Mouse (Mus musculus) forebrain, embryonic 11.5 days (tissue): ENCODE measurements around the gene Ugt1a9. TPM values are rescaled to one million over a fixed set of nuclear protein-coding genes. Genes with fewer than 3 reads are reported as not detected.

Experiments used
- ATAC-seq: fragments of 200-750 bp; cut with Nextera tagmentation; replicated peaks from 2 replicates; pipeline ENCODE4 v1.8.0; 2017; ENCODE audit warnings: moderate TSS enrichment; ENCODE audit not compliant: low FRiP score
- DNase-seq: peaks from one replicate; pipeline ENCODE4 v3.0.0-alpha.2; 2017; ENCODE audit warnings: low spot score
- H3K27ac ChIP-seq: fragments of 300-500 bp; sonication (generic); 2 replicates; pipeline ENCODE4 v1.5.1; 2014; ENCODE audit warnings: low read depth, low read length
- H3K27me3 ChIP-seq: fragments of 300-500 bp; sonication (generic); 2 replicates; pipeline ENCODE4 v1.6.1; 2014; ENCODE audit warnings: mild to moderate bottlenecking, low read length, mixed read lengths; ENCODE audit not compliant: control insufficient read depth, insufficient read depth
- H3K36me3 ChIP-seq: fragments of 300-500 bp; sonication (generic); 2 replicates; pipeline ENCODE4 v1.6.1; 2014; ENCODE audit warnings: mild to moderate bottlenecking, low read length, moderate library complexity, mixed read lengths; ENCODE audit not compliant: control insufficient read depth, insufficient read depth
- H3K4me1 ChIP-seq: fragments of 300-500 bp; sonication (generic); replicated peaks from 2 replicates; pipeline ENCODE4 v1.6.1; 2014; ENCODE audit warnings: low read length, mixed read lengths; ENCODE audit not compliant: control insufficient read depth, insufficient read depth
- H3K4me2 ChIP-seq: fragments of 300-500 bp; sonication (generic); 2 replicates; pipeline ENCODE4 v1.6.1; 2014; ENCODE audit warnings: low read depth, mild to moderate bottlenecking, low read length, moderate library complexity, mixed read lengths; ENCODE audit not compliant: severe bottlenecking
- H3K4me3 ChIP-seq: fragments of 300-500 bp; sonication (generic); 2 replicates; pipeline ENCODE4 v1.5.1; 2014; ENCODE audit warnings: low read depth, low read length
- H3K9ac ChIP-seq: fragments of 300-500 bp; sonication (generic); 2 replicates; pipeline ENCODE4 v1.6.1; 2014; ENCODE audit warnings: low read length
- H3K9me3 ChIP-seq: fragments of 300-500 bp; sonication (generic); 2 replicates; pipeline ENCODE4 v1.6.1; 2016; ENCODE audit warnings: low read length, mixed read lengths; ENCODE audit not compliant: control insufficient read depth
- WGBS: fragments of 180-500 bp; shearing (Covaris S2); extraction: QIAGEN DNeasy Blood & Tissue Kit; methylation state at CpG from one replicate; pipeline ENCODE4 v1.1.7; 2014; 5-methylcytosine and 5-hydroxymethylcytosine counted together
- polyA plus RNA-seq: library from polyadenylated mRNA; unstranded; fragments of >200 nt; fragmentation: Nextera tagmentation; extraction: Ambion mirVana; gene quantifications from 2 replicates; pipeline ENCODE4 v1.2.1, GENCODE M21; 2014

The Ugt1a9 gene
- polyA plus RNA-seq, 1 experiment from 2014 or later: not detected

DNA sequence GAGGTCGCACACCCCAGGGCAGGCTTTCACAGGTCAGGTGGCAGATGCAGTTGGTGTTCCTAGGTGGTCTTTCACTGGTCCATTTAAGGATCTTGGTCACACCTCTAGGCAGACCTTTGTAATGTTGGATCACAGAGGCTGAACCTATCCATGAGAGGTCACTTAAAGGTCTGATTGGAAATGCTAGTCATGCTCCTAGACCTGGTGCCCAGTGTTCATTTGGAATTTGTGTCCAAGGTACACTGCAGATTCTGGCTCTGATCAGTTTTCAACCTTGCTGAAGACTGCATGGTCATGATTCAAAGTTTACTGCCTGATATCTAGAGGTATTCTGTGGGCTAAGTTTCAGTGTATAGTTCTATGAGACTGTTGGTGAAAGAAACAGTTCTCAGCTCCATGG lies 109.1 kb downstream of the Ugt1a9 start:
- H3K4me3 ChIP-seq: no peak overlapping the region
- ATAC-seq: no peak

GRCm38 (mm10) chr1:88186325-88186935 lies 115.8 kb downstream of the Ugt1a9 start:
- WGBS: 86% methylated on average over 5 of the region's 5 CpGs
- no peak overlapping the region for H3K4me3 ChIP-seq
- ATAC-seq: no peak

More for the DNA sequence above, 109.1 kb downstream of the Ugt1a9 start:
- no peak overlapping the region for H3K27ac ChIP-seq
- no peak for DNase-seq
- 90% methylated on average over 1 of the region's 1 CpGs for WGBS
- H3K4me2 ChIP-seq: no peak overlapping the region
- H3K27me3 ChIP-seq: no peaks in the 10 kb centered on the region
- no peaks in the 10 kb centered on the region for H3K36me3 ChIP-seq
- peaks cover 5% of the 10 kb centered on the region for H3K9me3 ChIP-seq
- no peak overlapping the region for H3K9ac ChIP-seq
- H3K4me1 ChIP-seq: no peaks in the 10 kb centered on the region

DNA sequence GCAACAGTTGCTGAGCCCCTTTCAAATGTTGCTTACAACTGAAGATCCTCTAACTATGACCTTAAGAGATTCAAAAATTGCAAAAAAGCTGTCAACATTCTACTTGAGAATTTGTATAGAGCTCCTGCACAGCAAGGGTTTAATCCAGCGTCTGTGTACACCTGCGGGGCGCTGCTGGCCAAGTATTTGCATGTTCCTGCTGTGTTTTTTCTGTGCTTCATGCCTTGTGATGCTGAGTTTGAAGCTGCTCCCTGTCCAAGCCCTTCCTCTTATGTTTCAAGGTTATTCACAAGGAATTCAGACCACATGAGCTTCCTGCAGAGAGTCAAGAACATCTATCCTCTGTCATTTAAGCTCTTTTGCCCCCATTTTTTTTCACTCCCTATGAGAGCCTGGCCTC lies 121.5 kb downstream of the Ugt1a9 start:
- H3K4me2 ChIP-seq: no peak overlapping the region
- WGBS: 66% methylated on average over 3 of the region's 3 CpGs
- no peak overlapping the region for H3K4me3 ChIP-seq
- no peaks in the 10 kb centered on the region for H3K4me1 ChIP-seq
- ATAC-seq (no peak), DNase-seq (no peak)
- no peaks in the 10 kb centered on the region for H3K36me3 ChIP-seq
- no peaks in the 10 kb centered on the region for H3K27me3 ChIP-seq
- no peak overlapping the region for H3K27ac ChIP-seq
- H3K9ac ChIP-seq: no peak overlapping the region
- H3K9me3 ChIP-seq: no peaks in the 10 kb centered on the region

More at GRCm38 (mm10) chr1:88186325-88186935, 115.8 kb downstream of the Ugt1a9 start:
- Histone ChIP-seq H3K27me3 (no peaks in the 10 kb centered on the region), H3K4me2 (no peak overlapping the region), H3K9me3 (no peaks in the 10 kb centered on the region), H3K36me3 (no peaks in the 10 kb centered on the region), H3K9ac (no peak overlapping the region), H3K4me1 (no peaks in the 10 kb centered on the region), H3K27ac (no peak overlapping the region)
- DNase-seq: no peak

DNA sequence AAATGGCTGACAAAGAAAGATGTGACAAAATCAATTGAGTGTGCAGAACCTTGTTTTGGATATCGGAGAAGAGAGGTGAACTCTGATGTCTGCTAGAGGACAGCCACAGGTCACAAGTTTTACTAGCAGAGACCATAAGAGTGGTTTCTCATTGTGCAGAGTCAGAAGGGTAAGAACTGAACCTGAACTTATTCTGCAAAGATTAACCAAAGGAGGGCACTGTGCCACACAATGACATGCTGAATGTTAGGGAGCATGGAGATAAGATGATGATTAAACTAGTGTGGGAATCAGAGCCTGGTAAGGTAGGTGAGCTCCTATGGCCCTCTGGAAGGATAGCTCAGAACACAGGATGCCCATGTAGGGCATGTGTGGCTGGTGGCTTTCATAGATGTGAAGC lies 125.1 kb downstream of the Ugt1a9 start:
- Histone ChIP-seq H3K9ac (no peak overlapping the region), H3K4me1 (no peaks in the 10 kb centered on the region), H3K27ac (no peak overlapping the region), H3K4me2 (no peak overlapping the region), H3K4me3 (no peak overlapping the region), H3K9me3 (no peaks in the 10 kb centered on the region), H3K36me3 (no peaks in the 10 kb centered on the region), H3K27me3 (no peaks in the 10 kb centered on the region)
- WGBS: 93% methylated on average over 1 of the region's 1 CpGs
- no peak for DNase-seq
- ATAC-seq: no peak

DNA sequence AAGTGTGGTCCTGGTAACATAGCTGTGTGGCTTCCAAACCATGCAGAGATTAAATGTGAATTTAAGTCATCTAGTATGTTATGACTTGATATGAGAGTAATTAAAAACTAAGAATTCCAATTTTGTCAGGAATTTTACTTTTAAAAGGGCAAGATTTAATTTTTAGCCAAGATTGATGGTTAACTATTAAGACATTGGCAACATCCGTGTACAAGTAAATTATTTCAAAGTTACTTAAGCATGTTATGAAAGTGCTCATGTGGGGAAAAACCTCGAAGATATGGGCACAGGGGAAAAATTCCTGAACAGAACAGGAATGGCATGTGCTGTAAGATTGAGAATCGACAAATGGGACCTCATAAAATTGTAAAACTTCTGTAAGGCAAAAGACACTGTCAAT lies 126.8 kb downstream of the Ugt1a9 start:
- ATAC-seq (no peak), DNase-seq (no peak)
- Histone ChIP-seq H3K9me3 (no peaks in the 10 kb centered on the region), H3K27ac (no peak overlapping the region), H3K4me1 (no peaks in the 10 kb centered on the region), H3K27me3 (no peaks in the 10 kb centered on the region), H3K4me2 (no peak overlapping the region), H3K9ac (no peak overlapping the region), H3K4me3 (no peak overlapping the region), H3K36me3 (no peaks in the 10 kb centered on the region)
- 77% methylated on average over 3 of the region's 3 CpGs for WGBS

DNA sequence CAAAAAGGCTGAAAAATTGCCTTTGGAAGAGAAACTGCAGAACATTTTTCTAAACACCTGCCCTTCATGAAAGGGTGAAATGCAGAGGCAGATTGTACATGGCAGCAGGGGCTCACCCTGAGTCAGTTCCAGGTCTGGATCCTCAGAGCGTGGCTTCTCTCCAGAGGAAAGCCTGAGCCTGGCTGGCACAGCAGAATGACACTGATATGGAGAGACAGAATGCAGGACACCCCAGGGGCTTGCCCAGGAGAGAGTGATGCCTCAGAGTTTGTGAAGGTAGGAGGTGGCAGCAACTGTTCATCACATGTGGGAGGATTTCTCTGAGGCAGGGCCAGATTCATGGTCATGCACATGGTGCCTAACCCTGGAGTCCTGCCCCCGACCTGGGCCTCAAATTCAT lies 129.4 kb downstream of the Ugt1a9 start:
- ATAC-seq (no peak), DNase-seq (no peak)
- no peaks in the 10 kb centered on the region for H3K4me1 ChIP-seq
- no peaks in the 10 kb centered on the region for H3K27me3 ChIP-seq
- peaks cover 6% of the 10 kb centered on the region; the same call in 1 of the 2 replicates for H3K9me3 ChIP-seq
- H3K27ac ChIP-seq: no peak overlapping the region
- WGBS: 69% methylated on average over 2 of the region's 2 CpGs
- no peak overlapping the region for H3K4me2 ChIP-seq
- no peak overlapping the region for H3K4me3 ChIP-seq
- H3K9ac ChIP-seq: no peak overlapping the region
- H3K36me3 ChIP-seq: no peaks in the 10 kb centered on the region

GRCm38 (mm10) chr1:88200456-88200855 lies 129.9 kb downstream of the Ugt1a9 start, which contains the start of gene Ugt1a2:
Gene Ugt1a2, plus strand, starts transcription at chr1:88200601.
- ATAC-seq (no peak), DNase-seq (no peak)
- H3K9ac ChIP-seq: no peak within 1 kb of the TSS
- H3K4me3 ChIP-seq: no peak within 1 kb of the TSS
- H3K4me1 ChIP-seq: 0 out of 2 replicates have a peak, but pooled peaks cover 3% of the 10 kb centered on the region
- no peak within 1 kb of the TSS for H3K4me2 ChIP-seq
- WGBS: 84% methylated on average over 7 of the region's 7 CpGs
- peaks cover 9% of the 10 kb centered on the region; the same call in 1 of the 2 replicates for H3K9me3 ChIP-seq
- no peak within 1 kb of the TSS for H3K27ac ChIP-seq
- H3K36me3 ChIP-seq: no peaks in the 10 kb centered on the region
- H3K27me3 ChIP-seq: no peaks in the 10 kb centered on the region

DNA sequence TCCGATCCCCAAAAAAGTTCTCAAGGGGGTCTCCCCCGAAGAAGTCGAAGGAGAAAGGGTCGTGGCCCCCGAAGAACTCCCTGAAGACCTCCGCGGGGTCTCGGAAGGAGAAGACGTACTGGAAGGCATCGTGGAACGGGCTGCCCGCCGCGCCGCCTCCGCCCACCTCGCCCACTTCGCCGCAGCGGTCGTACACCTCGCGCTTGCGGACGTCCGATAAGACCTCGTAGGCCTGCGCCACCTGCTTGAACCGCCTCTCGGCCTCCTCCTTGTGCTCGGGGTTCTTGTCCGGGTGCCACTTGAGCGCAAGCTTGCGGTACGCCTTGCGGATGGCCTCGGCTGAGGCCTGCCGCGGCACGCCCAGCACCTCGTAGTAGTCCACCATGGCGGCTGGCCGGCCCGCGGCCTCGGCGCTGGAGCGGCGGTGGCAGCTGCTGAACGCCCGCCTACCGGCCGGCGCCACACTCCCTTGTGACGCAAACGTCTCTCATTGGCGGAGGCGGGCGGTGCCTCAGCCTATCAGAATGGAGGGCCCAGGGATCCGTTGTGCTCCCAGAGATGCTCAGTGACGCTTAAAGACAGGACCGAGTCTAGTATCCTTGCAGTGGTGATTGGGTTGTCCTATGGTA lies 134.8 kb downstream of the Ugt1a9 start, which contains the start of gene Dnajb3:
Dnajb3 (minus strand) TSS at position 489 of the 629 bp plus-strand sequence.
- no peak within 1 kb of the TSS for H3K27ac ChIP-seq
- ATAC-seq (peak; percentile 100), DNase-seq (peak; percentile 91)
- H3K9ac ChIP-seq: peak within 1 kb of the TSS; percentile 75
- peak within 1 kb of the TSS; percentile 42 for H3K4me3 ChIP-seq
- H3K4me1 ChIP-seq: 0 out of 2 replicates have a peak, but pooled peaks cover 3% of the 10 kb centered on the region
- H3K9me3 ChIP-seq: peaks cover 9% of the 10 kb centered on the region; the same call in 1 of the 2 replicates
- no peaks in the 10 kb centered on the region for H3K27me3 ChIP-seq
- no peaks in the 10 kb centered on the region for H3K36me3 ChIP-seq
- WGBS: 6% methylated on average over 58 of the region's 62 CpGs
- peak within 1 kb of the TSS; percentile 72 for H3K4me2 ChIP-seq
